Mouse (Mus musculus) heart, adult 9 months (tissue): ENCODE measurements around the gene Atp6ap1l.
"Not testable (repeated sequence)": the region's sequence is repeated elsewhere in the genome, so short reads cannot be mapped to it uniquely, and the experiment has no call there.

Source experiments
- DNase-seq, 2 experiments: peaks; one replicate each; pipeline ENCODE4 v3.0.0; 2022; ENCODE audit warnings: low spot score in 2 of 2

Gene Atp6ap1l

DNA sequence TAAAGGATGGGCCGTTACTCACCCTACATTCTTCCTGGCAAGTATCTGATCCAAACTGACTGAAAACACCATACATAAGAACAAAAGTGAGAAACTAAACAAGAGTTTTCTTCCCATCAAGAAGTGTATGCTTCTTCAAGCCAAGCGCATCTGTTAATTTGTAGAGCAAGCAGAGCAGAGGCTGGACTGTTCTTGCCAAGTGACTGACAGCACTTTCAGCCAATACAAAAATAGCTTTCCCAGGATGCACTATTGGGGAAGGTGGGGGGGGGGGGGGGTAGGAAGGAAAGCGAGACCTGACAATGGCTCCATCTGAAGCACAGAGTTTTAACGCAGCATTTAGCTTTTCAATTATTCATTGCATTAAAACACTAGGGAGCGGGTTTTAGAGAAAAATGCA lies at the start of gene Atp6ap1l:
Atp6ap1l (minus strand) TSS at position 180 of the 400 bp plus-strand sequence.
- no peak for DNase-seq

DNA sequence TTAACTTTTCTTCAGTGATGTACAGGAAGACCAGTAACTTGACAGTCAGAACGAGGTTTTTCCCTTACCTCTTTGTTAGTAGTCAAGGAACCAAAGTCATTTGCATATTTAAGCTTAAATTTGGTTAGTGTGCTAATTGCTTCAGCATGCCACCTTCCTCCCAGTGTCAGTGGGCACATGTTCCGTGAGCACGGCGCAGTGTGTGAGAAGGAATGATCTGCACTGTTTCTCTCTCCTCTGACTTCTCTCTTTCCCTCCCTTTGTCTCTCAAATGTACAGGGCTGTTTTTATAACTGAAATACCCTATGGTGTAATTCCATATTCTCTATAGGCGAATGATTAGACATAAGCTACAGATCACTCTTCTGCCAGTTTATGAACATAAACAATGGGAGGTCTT lies 34.4 kb upstream of the Atp6ap1l start:
- DNase-seq, result no peak

DNA sequence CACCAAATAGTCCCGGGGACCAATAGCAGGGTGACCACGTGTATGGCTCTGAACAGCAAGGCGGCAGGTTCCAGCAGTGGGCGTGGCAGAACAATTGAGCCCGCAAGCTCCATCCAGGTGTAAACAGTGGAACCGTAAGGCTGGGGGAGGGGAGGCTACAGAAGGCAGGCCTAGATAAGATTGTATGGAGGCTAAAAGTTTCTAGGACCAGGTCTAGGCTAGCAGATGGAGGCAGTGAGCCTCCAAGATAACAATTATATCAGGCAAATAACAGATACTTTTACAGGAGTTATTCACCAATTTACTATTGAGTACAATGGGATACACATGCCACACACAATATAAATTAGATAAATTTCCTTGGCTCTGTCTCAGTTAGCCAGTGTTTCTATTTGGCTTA lies 34.0 kb upstream of the Atp6ap1l start:
- DNase-seq, result no peak

DNA sequence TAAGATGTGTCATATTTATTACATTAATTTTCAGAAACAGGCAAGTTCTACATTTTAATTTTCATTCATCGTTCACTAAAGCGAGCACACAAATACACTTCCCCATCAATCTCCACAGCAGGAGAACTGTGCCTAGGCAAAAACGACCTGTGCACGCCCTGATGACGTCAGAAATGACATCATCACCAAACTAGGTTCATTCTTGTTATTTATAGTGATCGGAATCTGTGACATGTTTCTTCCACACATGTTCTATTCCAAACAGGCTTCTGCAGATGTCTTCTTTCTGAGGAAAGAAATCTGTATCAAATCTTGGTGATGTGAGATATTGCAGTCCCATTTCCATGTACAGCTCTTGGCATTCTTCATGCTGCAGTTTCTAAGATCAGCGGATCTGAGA lies 30.7 kb upstream of the Atp6ap1l start:
- no peak for DNase-seq

DNA sequence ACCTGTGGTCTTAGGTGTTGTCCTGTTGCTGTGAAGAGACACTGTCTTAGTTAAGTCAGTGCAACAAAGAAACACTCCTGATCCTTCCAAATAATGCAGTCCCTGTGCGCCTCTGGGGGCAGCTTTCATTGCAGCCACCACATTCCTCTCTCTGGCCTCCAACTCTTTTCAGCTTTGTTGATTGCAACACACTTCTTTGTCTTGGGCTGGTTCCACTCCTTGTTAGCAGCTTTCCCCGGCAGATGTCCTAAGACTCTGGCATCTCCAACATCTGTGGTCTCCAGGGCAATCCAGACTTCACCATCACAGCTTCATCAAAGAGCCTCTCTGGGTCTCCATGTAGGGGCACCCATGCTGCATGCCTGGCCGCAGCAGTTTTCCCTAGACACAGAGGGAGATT lies 28.1 kb upstream of the Atp6ap1l start:
- DNase-seq, result peak; percentile 21 to 24

DNA sequence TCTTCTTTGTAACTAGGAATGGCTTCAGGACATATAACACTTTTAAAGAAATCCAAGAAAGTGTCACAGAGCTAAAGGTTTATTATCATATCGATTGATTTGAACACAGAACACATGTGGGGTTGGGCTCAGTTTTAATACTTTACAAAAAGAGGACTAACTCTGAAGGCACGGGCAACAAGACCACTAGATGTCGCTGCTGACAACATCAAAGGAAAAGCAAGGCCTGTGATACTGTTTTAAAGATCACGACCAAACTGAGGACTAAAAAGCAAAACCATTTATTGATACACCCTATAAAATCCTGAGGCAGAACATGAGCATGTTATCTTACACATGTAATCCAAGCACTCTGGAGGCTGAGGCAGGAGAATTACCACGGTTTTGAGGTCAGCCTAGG lies 24.7 kb upstream of the Atp6ap1l start:
- peak; percentile 19 to 55 for DNase-seq

DNA sequence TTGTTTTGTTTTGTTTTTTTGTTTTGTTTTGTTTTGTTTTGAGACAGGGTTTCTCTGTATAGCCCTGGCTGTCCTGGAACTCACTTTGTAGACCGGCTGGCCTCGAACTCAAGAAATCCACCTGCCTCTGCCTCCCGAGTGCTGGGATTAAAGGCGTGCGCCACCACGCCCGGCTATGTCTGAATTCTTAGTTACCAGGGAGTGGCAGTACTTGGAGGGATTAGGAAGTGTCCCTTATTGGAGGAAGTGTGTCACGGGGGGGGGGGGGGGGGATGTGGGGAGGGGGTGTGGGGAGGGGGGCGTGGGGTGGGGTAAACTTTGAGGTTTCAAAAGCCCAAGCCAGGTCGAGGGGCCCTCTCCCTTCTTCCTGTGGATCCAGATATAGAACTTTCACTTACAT lies 23.1 kb upstream of the Atp6ap1l start:
- not testable (repeated sequence) for DNase-seq

DNA sequence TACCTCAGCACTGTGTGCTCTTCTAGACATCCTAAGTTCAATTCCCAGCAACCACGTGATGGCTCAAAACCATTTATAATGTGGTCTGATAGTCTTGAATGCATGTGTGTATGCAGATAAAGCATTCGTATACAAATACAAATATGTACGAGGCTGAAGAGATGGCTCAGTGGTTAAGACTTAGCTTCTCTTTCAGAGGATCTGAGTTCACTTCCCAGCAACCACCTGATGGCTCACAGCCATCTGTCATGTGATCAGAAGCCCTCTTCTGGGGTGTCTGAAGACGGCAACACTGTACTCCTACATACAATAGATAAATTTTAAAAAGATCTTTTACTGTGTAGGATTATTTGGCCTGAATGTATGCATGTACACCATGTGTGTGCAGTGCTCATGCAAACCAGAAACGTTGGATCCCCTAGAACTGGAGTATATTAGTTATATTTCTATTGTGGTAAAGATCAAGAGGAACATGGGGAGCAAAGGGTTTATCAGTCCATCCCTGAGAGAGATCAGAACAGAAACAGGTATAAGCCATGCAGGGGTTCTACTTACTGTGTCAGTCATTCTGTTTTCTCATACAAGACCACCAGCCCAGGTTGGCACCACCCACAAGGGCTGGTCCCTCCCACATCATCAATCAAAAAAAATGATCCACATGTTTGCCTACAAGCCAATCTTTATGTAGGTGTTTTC lies 21.9 kb upstream of the Atp6ap1l start:
- no peak for DNase-seq

DNA sequence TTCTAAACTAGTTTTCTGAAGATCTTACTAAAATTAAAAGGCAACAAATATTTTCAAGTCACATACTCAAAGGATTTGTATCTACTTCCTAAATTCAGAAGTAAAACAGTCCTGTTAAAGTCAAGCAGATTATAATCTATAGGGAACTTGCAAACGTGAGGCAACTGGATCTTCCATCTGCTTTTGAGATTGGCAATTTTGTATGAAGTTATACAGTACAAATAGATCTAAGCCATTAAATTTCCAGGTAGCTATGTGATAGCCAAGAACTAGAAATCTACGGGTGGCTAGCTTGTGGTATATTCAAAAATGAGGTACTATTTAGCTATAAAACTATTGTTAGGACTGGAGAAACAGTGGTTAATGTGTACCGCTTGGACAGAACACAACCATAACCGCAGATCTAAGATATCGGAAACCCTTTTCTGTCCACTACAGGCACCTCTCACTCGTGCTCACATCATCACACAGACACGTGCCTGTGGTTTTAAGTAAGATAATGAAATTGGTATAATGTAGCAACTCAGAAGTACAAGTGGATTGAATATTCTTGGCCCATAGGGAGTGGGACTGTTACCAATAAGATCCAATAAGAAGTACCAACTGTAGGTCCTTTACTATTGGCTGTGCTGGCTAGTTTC lies 21.1 kb upstream of the Atp6ap1l start:
- no peak for DNase-seq

DNA sequence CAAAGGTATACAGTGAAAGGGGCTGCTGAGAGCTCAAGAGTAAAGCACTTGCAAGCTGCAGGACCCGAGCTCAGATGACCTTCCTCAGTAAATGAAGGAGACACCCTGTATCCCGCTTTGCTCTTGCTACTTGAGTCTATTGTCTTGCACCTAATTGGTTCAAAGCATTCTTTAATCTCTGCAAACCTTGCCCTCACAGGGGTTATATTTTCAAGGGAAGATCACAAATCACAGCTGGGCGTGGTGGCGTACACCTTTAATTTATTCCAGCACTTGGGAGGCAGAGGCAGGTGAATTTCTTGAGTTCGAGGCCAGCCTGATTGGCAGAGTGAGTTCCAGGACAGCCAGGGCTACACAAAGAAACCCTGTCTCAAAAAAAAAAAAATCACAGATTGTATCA lies 20.0 kb upstream of the Atp6ap1l start:
- DNase-seq, result no peak

DNA sequence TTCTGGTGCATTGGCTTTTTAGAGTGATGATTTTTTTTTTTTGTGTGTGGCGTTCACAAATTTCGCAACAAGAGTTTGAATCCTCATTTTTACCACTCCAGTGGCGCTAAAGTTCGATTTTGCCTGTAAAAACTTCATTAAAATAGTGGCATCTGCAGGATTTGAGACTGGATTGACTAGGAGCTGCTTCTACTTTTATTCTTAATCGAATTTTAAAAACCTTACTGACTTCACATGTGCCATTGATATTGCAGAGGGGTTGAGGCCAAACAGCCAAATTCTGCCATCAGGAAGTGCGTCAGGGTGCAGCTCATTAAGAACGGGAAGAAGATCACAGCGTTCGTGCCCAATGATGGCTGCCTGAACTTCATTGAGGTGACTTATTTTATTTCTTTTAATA lies 18.9 kb upstream of the Atp6ap1l start:
- no peak for DNase-seq

DNA sequence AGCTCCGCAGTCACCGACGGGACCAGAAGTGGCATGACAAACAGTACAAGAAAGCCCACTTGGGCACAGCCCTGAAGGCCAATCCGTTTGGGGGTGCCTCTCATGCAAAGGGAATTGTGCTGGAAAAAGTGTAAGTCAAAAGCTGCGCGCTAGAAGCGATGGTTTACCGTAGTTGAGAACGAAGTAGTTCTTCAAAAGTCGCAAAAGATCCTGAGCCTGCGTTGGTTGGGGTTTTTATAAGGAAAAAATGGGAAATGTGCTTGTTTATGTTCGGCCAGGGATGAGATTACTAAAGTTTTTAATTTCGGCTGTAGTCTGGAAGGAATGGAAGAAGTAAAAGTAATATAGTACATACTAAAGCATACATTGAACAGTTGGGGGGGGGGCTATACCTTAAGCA lies 18.5 kb upstream of the Atp6ap1l start:
- not testable (repeated sequence) for DNase-seq

DNA sequence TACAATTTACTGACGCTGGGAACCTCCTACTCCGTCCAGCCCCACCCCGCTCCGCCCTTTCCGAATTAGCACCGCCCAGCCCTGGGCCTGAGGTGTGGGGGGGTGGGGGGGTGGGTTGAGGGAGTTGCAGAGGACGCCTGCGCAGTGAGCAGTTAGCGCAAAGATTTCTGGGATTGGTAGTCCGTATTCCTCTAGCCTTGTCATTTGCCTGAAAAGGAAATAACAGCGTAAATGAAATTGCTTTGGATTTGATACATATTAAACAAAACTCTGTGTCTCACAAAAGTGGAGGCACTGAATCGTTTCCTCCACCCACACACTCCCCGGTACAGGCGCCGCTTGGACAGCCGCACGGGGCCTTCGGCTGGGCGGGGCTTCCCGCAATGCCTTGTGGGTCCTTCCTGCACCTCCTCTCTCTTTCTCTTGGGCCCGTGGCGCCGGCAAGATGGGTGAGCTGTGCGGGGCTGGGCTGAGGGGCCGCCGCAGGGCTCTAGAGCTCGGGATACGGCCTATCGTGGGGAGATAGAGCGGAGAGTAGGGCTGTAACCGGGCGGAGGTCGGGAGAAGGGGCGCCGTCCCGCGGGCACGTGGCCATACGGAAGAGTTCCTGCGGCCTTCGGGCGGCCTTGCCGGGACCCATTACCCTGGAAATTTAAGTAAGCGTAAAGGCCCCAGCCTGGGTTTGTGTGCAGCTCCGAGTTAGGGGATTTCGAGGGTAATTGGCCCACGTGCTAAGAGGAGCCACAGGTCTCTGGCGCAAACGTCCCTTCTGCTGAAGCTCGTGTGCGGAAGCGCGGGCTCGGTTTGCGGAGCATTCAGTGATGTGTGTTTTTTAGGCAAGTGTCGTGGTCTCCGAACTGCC lies 17.8 kb upstream of the Atp6ap1l start, which contains the start of gene Rps23:
Rps23 (plus strand) TSS at position 208 of the 862 bp plus-strand sequence.
- DNase-seq, result peak; percentile 82 to 91

DNA sequence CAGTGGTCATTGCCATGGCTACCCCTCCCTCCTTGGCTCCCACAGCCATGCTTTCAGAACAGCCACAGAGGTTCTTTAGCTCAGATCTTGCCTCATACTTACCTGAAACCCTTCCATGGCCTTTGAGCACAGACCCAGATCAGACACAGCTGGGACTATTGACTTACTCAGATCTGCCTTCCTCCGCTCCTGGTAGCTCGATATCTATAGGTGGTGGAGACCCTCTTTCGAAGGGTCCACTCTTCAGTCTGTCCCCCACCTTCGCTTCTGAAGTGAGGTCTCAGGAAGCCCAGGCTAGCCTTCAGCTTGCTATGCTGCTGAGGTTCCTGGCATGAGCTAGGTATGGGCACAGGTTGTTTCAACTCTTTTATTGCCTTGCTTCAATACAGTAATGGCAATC lies 9.6 kb upstream of the Atp6ap1l start:
- no peak for DNase-seq

DNA sequence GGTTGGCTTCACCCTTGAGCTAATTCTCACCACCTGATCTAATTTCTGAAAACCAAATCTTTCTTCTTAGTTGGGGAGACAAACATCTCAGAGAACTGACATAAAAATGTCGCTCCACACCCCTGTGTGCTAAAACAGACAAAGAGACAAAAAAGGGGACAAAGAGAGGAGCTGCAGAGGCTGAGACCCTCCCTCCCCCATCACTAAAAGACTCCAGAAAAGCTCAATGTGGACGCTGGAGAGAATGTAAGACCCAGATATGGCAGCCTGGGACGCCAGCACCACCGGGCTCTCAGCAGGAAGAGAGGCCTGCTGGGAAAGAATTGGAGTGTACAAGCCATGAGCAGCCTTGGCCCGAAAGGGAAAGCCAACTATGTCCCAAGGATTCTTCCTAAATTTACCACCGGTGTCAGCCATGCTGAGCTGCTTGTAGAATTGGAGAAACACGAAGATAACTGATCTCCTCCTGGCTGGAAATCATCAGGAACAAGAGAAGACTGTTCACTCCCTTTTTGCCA lies 8.6 kb upstream of the Atp6ap1l start:
- DNase-seq, result no peak

DNA sequence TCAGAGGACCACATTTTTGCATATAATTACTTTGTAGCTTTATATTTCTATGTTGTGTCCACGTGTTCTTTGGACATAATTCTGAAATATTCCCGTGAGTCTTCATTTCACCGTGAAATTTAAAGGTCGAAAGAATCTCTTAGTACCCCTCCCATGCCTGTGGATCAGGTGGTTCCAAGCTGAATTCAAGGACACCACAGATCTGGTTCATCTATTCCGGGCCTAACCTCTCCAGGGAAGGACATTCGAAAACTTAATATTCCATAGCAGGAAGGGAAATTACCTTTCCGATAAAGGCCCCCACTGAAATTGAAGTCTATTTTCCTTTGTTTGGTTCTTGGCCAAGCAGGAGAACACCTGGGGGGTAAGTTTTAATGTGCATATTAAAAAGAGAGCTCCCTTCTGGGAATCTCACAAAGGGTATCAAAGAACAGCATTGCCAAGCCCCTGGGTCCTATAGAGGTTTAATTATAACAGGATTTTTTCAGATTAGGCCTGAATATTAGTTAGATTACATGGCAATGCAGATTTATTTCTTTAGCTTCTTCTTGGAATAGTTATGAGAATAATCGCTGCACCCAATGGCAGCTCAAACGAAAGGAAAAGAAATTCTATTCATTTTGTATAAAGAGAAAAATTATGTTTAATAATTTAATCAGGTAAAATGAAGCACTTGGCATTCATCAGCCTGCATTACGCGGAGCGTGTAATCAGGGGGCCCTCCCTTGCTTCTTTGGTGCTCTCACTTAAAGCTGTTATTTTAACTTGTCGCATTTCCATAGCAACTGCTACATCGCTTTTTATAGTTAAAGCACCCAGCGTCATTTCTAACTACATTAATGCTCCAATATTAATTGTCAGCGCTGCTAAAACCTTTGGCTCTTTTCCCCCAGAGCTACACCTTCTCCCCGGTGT lies 7.9 kb upstream of the Atp6ap1l start:
- no peak for DNase-seq

DNA sequence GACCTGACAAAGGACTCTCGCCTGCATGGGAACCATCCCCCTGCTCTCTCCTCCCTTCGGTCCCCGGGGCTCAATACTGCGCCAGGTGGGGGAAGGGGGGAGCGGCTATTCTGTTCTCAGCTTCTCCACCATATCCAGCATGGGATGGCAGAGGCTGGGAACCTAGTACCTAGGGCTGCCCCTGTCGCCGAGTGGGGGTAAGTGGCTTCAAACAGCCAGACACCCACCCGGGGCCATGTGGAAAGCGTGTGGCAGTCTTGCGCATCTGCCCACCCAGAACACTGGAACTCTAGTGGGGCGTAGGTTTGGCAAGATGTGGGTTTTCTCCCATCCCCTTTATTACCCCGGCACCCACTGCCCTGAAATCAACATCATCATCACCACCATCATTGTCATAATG lies 2.2 kb upstream of the Atp6ap1l start:
- no peak for DNase-seq

DNA sequence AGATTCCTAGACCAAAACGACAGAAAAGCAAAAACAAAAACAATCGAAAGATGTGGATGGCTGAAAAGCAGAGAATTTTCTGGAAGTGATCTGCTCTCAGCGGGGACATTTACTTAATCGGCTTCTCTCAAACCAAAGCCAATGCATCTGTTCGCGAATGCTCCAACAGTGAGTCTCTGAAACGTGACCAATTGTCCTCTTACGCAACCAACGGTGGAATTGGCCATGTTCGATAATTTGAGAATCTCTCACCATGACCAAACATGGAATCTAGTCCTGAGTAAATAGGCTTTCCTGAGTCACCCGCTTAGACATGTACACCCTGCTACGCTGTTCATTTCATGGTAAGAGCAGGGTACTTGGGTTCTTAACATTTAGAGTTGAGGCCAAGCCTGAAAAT lies 8.3 kb downstream of the Atp6ap1l start:
- no peak for DNase-seq

DNA sequence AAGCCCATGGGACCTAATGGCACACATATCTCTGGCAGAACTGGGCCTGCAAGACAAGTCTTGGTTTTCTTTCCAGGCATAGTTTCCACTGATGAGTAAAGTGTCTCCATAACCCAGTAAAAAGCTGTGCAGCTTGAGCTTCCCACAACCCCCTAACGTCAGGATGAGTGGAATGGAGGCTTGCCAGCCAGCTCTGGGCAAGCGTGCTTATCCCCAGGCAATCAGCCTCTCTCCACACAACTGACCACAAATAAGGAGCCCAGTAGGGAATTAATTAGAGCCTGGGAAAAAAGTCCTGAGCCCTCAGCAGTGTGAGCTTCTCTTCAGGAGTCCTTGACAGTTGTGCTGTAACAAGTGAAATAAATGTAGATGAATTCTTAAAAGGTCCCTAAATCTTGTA lies 9.1 kb downstream of the Atp6ap1l start:
- no peak for DNase-seq

DNA sequence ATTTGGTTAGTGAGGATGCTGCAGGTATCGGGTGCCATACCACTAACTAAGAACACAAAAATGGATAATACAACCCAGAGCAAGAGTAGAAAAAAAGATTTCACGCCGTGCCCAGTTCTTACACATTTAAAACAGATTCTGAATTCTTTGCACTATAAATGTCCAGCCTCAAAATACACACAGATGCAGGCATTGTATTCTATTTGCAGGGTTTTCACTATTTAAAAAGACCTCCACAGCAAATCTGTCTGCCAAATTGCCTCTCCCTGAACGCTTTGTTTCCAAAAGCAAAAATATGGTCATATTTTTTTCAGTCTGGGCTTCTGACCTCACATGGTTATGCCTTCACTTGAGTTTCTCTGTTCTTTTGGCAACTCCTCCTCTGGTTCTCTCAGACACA lies 10.3 kb downstream of the Atp6ap1l start:
- DNase-seq, result no peak

DNA sequence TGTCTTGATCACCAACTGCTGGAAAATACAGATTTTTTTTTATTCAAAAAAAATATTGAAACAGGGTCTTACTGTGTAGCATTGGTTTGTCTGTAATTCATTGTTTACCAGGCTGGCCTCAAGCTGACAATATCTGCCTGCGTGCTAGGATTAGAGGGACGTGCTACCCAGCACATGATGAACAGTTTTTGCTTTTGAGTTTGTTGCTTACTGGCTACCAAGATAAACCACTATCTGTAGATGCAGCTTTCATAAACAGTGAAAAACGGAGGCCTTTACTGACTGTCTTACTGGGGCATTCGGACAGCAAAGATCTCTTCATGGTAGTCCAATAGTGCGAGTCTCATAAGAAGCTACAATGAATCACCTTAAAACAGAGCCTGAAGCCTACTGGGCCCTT lies 15.0 kb downstream of the Atp6ap1l start:
- DNase-seq, result no peak
